Mouse (Mus musculus): ENCODE measurements around the gene Ankrd10.

DNA sequence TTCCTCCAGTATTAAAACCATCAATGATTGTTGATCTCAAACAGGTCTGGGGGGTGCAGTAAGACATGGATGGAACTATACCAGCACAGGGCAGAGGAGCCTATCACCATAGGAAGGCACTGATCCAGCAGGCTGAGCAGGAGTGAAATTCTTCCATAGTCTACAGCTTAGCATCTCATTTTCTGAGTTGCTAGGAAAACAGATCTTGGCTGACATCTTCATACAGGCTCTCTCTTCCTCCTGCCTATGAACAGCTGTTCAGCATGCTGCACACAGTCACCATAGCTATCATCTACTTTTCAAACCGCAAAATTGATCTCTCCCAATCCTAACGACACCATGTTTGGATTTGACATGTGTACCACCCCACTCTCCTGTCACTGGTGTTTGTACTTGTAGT is 17.5 kb downstream of the Ankrd10 start:
- TF ChIP-seq POLR2A (IDR thresholded peaks at IDR 0.05; ENCODE audit: borderline replicate concordance, extremely low read depth, insufficient read depth, insufficient read length, poor library complexity, severe bottlenecking) (no peak), CTCF (IDR thresholded peaks at IDR 0.05; ENCODE audit: borderline replicate concordance, extremely low read depth, insufficient read depth, insufficient read length) (no peak)

Data from brain, embryonic 14.5 days (tissue).